Mouse (Mus musculus) hindbrain, embryonic 10.5 days (tissue): ENCODE measurements at regions not wholly inside any gene's neighbourhood (a gene's known extent, or its start where the extent isn't known, plus 50 kb on each side); places are given as distances from the start of the nearest gene placed in this dataset.

Experiments
- DNase-seq: peaks from one replicate; pipeline ENCODE4 v3.0.0-alpha.2; 2017; ENCODE audit warnings: low spot score
- H3K27ac ChIP-seq: fragments of 300-500 bp; sonication (generic); 2 replicates; pipeline ENCODE4 v1.5.1; 2016; ENCODE audit warnings: mild to moderate bottlenecking, moderate library complexity
- H3K27me3 ChIP-seq: fragments of 300-500 bp; sonication (generic); 2 replicates; pipeline ENCODE4 v1.6.1; 2016; ENCODE audit warnings: mild to moderate bottlenecking; ENCODE audit not compliant: poor library complexity, insufficient read depth, severe bottlenecking
- H3K36me3 ChIP-seq: fragments of 300-500 bp; sonication (generic); 2 replicates; pipeline ENCODE4 v1.6.1; 2016; ENCODE audit warnings: mild to moderate bottlenecking, moderate library complexity
- H3K4me1 ChIP-seq: fragments of 300-500 bp; sonication (generic); replicated peaks from 2 replicates; pipeline ENCODE4 v1.6.1; 2016; ENCODE audit warnings: mild to moderate bottlenecking
- H3K4me3 ChIP-seq: fragments of 300-500 bp; sonication (generic); 2 replicates; pipeline ENCODE4 v1.5.1; 2016; ENCODE audit warnings: mild to moderate bottlenecking, moderate library complexity
- H3K9me3 ChIP-seq: fragments of 300-500 bp; sonication (generic); 2 replicates; pipeline ENCODE4 v1.6.1; 2016; ENCODE audit warnings: mild to moderate bottlenecking, moderate library complexity
- WGBS: fragments of 180-500 bp; shearing (Covaris S2); methylation state at CpG from one replicate; pipeline ENCODE4 v1.1.7; 2016; 5-methylcytosine and 5-hydroxymethylcytosine counted together

DNA sequence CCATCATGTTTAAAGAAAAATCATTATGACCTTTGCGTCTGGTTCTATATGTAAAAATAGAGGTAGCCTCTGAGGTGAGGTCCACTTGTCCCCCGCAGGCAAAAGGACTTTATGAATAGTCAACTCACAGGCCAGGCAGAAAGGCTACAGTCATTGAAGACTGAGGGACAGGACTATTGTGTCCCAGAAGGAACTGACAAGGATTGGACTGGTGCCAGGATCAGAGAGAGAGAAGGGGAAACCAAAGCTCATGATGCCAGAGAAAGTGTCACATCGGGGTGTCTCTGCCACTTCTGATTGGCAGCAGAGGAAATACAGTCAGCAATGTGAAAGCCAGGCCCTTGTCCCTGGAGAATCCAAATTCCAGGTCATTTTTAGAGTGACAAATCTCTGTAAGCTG, 50.3 kb upstream of the Fer start:
- Histone ChIP-seq H3K27ac (no peak overlapping the region), H3K4me3 (no peak overlapping the region), H3K27me3 (no peaks in the 10 kb centered on the region), H3K9me3 (no peaks in the 10 kb centered on the region), H3K4me1 (peaks cover 16% of the 10 kb centered on the region), H3K36me3 (no peaks in the 10 kb centered on the region)
- 86% methylated on average over 3 of the region's 3 CpGs for WGBS
- no peak for DNase-seq
